Mouse (Mus musculus) frontal cortex, adult (tissue): ENCODE measurements around the gene Hectd1.

Experiments used
- ATAC-seq: cut with Nextera tagmentation; 2 replicates; pipeline ENCODE4 v1.9.2; 2017; ENCODE audit warnings: mild to moderate bottlenecking, moderate library complexity, mixed read lengths; ENCODE audit not compliant: low TSS enrichment

Hectd1 gene

DNA sequence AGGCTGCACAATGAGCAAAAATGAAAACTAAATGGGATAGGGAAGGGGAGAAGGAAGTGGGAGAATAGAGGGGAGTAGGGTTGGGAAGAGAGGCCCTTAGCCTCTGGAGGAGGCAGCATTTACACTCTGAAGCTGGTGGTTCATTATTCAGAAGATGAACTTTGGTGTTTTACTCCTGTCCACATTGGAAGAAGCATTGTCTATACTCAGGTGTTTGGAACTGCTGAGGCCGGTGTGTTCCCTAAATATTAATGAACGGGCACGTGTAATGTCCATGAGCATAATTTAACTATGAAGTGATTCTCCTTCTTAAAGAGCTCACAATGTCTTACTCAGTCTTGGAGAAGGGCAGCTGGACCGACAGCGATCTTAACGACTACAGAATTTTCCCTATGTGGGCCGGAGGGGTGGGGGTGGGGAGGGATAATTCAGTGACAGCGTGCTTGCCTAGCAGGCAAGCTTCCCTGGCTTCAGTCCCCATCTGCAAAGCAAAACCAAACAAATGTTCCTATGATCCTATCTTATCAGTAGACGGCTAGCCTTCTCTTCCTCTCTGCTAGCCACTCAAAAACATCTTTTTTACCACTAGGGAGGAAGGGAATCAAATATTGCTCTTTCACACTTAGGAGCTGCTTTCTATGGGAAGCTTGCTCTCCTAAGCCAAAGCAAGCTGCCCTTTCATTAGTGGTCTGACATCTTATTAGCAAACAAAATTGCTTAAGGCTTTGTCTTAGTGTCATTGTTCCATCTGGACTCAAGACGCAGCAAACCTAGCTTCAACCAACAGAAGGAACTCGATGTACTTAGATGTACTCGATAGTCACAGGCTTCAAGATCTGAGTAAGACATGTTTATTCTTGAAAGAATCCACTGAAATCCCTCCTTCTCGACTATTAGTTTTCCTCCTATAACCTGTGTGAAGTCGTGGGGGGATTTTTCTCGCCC, 14.5 kb upstream of the Hectd1 start:
- ATAC-seq: 0 out of 2 replicates have a peak, but pooled peaks have one; percentile 3

DNA sequence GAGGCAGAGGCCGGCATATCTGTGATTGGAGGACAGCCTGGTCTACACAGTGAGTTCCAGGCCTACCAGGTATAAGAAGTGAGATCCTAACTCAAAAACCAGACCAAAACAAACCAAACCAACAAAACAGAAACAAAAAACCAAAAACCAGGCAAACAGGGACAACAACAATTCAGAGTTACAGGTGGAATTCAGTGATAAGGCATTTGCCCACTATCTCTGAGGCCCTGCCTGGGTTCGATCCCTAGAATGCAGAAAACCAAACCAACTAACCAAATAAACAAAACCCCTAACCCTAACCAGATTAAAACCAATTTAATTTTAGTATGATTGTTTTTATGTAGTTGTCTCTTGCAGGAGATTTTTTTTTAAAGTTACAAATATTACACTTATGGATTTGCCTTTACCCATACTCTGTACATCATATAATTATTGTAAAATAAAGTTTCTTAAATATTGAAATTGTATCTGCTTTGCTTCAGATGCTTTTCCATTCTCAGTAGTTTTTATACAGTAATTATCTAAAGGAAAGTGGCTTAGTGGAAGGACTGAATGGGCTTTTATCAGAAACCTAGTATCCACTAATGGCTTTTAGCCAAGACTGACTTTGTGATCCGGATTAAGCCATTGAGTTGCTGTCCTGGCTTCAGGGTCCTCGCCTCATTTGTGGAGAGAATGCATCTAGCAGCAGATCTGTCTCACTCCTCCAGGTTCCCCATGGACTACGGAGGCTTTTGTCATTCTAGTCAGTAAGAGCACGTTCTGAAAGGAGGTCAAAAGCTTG, 12.9 kb upstream of the Hectd1 start:
- no peak for ATAC-seq

DNA sequence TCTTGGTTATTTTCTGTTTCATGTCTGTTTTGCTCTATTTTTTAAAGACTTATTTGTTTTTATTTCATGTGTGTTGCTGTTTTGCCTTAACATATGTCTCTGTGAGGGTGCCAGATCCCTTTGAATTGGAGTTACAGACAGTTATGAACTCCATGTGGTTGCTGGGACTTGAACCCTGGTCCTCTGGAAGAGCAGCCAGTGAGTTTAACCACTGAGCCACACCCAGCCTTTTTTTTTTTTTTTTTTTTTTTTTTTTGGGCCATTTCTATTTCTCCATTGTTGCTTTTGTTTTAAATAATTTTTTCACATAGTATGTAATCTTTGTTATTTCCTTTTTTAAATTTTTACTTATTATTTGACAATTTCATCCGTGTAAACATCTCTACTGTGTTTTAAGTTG, 10.5 kb upstream of the Hectd1 start:
- ATAC-seq: no peak

DNA sequence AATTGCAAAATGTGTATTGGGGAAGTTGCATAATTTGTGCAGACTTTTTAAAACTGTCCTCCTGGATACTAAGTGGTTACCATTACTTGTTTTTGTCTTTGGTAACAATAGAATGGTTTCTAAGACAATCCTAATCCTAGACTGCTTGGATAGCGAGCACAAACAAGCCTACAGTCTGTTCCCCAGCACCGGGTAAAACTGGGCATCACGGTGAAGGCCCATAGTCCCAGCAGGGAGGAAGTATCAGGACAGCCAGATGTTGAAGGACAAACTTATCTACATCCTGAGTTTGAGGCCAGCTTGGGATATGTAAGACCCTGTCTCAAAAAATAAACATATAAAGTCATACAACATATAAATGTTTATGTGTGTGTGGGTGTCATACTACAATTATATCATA, 5.9 kb upstream of the Hectd1 start:
- no peak for ATAC-seq

DNA sequence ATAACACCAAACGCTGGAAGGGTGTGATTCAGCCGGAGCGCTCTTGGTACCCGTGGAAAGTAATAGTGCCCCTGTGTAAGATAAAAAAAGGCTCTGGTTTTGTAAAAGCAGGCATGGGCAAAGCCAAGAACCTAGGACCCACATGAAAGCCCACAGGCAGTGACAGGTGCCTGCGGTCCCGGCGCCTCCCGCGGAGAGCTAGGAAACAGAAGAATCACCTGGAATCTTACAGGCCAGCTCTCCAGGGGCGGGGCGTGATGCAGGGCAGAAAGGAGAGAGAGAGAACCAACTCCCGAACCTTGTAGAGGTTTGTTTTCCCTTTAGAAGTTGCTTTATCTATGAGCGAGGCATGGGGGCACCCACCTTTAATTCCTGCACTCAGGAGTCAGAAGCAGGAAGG, 2.6 kb upstream of the Hectd1 start:
- ATAC-seq: no peak

DNA sequence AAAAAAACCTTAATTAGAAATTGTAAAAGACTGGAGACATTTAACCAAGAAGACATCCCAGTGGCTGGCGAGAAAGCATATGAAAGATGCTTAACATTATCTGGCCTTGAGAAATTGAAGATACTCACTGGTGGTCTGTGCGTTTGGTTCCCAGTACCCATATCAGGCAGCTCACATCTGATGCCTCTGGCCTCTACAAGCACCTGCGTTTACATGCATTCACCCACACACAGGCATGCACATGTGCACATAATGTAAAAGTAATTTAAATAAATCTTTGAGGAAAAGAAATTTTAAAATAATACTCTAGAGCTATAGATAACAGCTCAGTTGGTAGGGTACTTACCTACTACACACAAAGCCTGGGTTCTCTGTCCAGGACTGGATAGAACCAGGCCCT, 2.0 kb upstream of the Hectd1 start:
- no peak for ATAC-seq

- ATAC-seq: no peak
Observed at GRCm38 (mm10) chr12:51830671-51831070, 1.3 kb upstream of the Hectd1 start.

DNA sequence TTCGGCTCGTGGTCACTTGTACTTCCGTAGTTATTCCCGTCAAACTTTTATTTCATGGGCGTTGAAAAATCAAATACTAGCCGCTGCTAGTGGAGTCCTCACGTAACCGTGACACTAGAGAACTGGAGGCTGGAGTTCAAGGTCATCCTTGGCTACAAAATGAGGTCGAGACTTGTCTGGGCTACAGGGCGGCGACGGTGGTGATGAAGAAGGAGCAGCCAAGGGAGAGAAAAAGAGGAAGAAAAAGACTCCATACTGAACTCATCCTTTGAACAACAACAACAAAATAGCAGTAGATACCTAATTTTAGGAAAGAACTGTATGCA, 704 bp upstream of the Hectd1 start:
- 0 out of 2 replicates have a peak, but pooled peaks have one; percentile 1 for ATAC-seq

DNA sequence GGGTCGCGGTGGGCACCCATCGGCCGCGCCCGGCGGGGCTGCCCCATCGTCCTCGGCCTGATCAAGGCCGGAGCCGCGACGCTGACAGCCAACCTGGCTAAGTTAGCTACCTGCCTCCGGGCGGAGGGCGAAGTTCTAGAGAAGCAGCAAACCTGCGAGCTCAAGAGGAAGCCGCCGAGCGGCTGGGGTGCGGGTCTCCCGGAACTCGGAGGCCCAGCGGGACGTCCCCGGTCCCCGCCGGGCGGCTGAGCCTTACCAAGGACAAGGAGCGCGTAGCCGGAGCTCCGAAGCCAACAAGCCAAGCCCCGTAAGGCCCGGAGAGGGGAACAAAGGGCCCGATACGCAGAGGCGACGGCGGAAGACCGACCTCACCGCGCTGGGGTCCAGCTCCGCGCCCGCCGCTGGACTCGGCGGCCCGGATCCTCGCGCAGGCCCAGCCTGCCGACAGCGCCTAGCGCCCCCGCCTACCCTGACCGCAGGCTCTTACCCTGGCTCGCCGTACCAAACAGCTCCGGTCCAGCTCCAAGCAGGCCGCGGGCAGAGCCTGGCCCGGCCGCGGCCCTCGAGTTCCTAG, 533 bp downstream of the Hectd1 start:
- ATAC-seq: no peak; the same call in 1 of the 2 replicates

DNA sequence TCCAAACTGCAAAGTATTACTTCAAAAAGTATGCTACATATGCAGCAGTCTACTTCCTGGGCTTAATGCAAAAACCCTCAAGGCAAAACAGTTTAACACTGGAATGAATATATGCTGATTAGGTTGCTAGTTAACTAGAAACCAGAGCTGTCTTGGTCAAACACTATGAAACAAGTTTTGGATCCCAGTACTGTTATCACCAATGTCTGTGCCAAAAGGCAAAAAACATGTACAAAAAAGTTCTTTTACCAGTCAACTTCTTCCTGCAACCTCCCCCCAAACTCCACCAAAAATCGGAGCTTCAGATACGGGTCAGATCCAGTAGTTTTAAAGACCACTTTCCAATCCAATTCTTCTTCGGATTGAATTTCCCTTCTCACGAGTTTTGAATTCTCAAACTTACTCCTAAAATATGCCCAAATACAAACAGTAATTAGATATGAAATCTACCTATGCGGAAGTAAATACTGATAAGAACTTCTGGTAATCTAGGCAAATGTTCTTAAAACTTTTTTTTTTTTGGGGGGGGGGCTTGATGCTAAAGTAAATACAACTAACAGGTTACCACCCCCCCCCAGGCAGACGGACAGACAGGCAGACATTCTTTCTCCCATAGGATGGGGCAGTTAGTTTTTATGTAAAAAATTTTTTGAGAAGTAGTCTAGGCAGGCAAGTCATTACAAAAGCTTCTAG, 1.2 kb downstream of the Hectd1 start:
- ATAC-seq: no peak

DNA sequence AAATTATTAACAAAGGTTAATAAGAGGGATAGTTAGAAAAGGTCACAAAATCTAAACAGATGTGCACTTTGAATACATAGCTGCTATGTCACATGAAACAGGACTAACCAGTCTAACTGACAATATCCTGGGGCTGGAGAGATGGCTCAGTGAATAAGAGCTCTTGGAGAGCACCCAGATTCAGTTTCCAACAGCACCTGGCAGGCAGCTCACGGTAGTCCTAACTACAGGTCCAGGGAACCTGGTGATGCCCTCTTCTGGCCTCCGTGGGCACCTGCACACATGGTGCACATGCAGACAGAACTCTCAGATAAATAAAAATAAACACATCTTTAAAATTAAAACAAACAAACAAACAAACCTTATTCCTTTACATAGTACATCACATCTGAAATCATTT, 4.0 kb downstream of the Hectd1 start:
- no peak for ATAC-seq

GRCm38 (mm10) chr12:51823311-51823710, 6.0 kb downstream of the Hectd1 start:
- ATAC-seq: no peak

- no peak for ATAC-seq
Observed at GRCm38 (mm10) chr12:51822861-51823260, 6.5 kb downstream of the Hectd1 start.

DNA sequence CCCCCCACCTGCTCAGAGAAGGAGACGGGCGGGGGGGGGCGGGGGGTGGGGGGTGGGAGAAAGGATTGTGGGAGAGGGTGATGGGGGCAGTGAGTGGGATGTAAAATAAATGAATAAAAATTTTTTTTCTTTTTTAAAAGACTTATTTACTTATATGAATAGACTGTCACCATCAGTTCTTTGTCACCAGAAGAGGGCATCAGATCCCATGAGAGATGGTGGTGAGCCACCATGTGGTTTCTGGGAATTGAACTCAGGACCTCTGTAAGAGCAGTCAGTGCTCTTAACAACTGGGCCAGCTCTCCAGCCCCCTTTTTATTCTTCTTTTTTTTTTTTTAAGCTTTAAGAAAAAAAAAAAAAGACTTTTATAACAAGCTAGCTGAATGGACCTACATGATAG, 7.1 kb downstream of the Hectd1 start:
- no peak for ATAC-seq

DNA sequence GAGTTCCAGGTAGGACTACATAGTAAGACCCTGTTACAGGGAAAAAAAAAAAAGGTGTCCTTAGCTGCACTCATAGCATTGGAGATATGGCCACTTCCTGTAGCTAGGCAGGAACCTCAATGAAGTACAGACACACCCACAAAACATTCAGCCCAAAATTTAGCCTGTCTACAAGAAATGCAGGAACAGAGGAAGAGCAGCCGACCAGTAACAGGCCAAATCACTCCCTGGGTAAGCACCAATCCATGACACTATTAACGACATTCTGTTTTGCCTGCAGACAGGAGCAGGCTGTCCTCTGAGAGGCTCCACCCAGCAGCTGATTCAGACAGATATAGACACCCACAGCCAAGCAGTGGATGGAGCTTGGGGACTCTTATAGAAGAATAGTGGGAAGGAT, 8.1 kb downstream of the Hectd1 start:
- ATAC-seq: no peak

GRCm38 (mm10) chr12:51819951-51820498, 9.3 kb downstream of the Hectd1 start:
- no peak for ATAC-seq

DNA sequence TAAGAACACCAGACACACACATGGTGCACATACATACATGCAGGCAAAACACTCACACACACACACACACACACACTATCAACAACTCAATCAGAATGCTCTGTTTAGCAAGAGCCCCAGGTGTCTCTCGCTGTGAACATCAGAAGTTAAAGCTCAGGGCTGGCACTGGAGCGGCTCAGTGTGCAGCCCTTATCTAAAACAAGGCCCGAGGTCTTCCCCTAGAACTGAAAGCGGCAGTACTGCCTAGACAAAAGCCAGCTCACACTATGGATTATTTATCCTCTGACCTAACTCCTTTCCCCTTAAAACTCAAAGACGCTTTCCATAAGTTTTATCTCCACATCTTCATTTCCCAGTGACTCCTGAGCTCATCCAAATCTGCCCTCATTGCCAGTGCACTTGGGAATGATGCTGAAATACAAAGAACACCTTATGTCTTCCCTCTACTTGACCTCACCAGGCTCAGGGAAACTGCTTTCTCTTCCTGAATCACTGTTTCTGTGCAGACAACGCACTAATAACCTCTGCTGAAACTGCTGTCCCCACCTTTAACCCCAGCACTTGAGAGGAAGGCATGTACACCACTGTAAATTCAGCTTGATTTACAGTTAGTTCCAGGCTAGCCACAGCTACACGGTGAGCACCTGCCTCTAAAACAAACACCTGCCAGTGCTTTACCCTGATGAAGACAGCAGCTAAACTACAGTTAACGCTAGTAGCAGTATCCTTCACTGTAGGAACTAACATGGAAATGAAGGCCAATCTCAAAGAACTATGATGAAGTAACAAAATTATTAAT, 11.3 kb downstream of the Hectd1 start:
- no peak for ATAC-seq

DNA sequence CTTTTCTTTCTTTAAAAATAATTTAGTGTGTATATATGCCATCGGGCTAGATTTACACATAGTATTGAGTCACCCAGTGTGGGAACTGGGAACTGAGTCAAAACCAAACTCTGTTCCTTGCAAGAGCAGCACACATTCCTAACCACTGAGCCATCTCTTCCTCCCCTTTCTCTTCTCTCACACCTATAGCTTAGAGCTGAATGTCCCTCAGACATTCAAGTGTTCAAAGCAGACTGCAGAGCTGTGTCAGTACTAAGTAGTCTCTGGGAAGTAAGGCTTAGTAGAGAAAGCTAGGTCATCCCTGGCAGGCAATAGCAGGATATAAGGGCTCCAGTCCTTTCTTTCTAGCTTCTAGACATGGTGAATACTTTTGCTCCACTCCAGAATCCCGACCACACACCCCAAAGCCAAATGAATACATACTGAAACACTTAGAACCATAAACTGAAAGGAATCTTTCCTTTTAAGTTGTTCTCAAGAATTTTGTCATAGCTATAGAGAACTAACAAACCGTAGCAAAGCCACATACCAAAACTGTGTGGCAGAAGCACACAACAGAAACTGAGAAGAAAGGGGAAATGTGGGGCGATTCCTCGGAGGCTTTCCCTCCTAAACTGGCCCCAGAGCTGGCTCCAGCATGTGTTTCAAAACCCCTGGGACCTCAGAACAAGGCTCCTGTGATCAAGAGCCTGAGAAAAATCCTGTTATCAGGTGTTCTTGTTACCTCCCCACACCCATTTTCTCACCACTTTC, 17.8 kb downstream of the Hectd1 start:
- peak; percentile 44 for ATAC-seq

GRCm38 (mm10) chr12:51810564-51810963, 18.8 kb downstream of the Hectd1 start:
- no peak for ATAC-seq

GRCm38 (mm10) chr12:51784842-51785241, 44.5 kb downstream of the Hectd1 start:
- ATAC-seq: no peak
